Mouse (Mus musculus) thymus, adult 2 months (tissue): ENCODE data around the gene Cacna1s. TPM values are rescaled to one million over a fixed set of nuclear protein-coding genes. Genes with fewer than 3 reads are reported as not detected.

Experiments
- DNase-seq: peaks from one replicate; pipeline ENCODE4 v3.0.0; 2021
- H3K27ac ChIP-seq: fragments of 200-500 bp; 2 replicates; pipeline ENCODE4 v1.5.1; 2012; ENCODE audit warnings: low read length, control low read depth; ENCODE audit not compliant: control insufficient read depth, insufficient read depth
- H3K27me3 ChIP-seq: fragments of 200-500 bp; 2 replicates; pipeline ENCODE4 v1.6.1; 2012; ENCODE audit warnings: mild to moderate bottlenecking, low read length, moderate library complexity, mixed read lengths; ENCODE audit not compliant: control insufficient read depth, insufficient read depth
- H3K36me3 ChIP-seq: fragments of 200-500 bp; 2 replicates; pipeline ENCODE4 v1.6.1; 2012; ENCODE audit warnings: mild to moderate bottlenecking, low read length, moderate library complexity; ENCODE audit not compliant: control insufficient read depth, insufficient read depth
- H3K4me1 ChIP-seq: fragments of 200-500 bp; replicated peaks from 2 replicates; pipeline ENCODE4 v1.6.1; 2012; ENCODE audit warnings: low read length; ENCODE audit not compliant: control insufficient read depth, insufficient read depth
- H3K4me3 ChIP-seq: fragments of 200-500 bp; 2 replicates; pipeline ENCODE4 v1.5.1; 2012; ENCODE audit warnings: mild to moderate bottlenecking, low read length, control low read depth, moderate library complexity; ENCODE audit not compliant: control insufficient read depth, insufficient read depth
- CTCF ChIP-seq: fragments of 200-500 bp; IDR thresholded peaks from 2 replicates; pipeline ENCODE4 v1.5.1; 2012; ENCODE audit warnings: mild to moderate bottlenecking, control low read depth, low read length, moderate library complexity, borderline replicate concordance; ENCODE audit not compliant: control insufficient read depth, poor library complexity, insufficient read depth; ENCODE audit errors: extremely low read depth
- POLR2A ChIP-seq: fragments of 200-500 bp; IDR thresholded peaks from 2 replicates; pipeline ENCODE4 v1.6.1; 2012; ENCODE audit warnings: mild to moderate bottlenecking, low read length, control low read depth, moderate library complexity; ENCODE audit not compliant: control insufficient read depth, poor library complexity, insufficient read depth; ENCODE audit errors: extremely low read depth
- WGBS: fragments of 180-500 bp; shearing (Covaris S2); methylation state at CpG from one replicate; pipeline ENCODE4 v1.1.7; 2018; 5-methylcytosine and 5-hydroxymethylcytosine counted together
- polyA plus RNA-seq: library from polyadenylated mRNA; depleted of rRNA; stranded (reverse); fragments of >200 nt; gene quantifications from 2 replicates; pipeline ENCODE4 v1.2.3, GENCODE M21; 2012

The Cacna1s gene
- polyA plus RNA-seq, 1 experiment = 3.7 TPM

DNA sequence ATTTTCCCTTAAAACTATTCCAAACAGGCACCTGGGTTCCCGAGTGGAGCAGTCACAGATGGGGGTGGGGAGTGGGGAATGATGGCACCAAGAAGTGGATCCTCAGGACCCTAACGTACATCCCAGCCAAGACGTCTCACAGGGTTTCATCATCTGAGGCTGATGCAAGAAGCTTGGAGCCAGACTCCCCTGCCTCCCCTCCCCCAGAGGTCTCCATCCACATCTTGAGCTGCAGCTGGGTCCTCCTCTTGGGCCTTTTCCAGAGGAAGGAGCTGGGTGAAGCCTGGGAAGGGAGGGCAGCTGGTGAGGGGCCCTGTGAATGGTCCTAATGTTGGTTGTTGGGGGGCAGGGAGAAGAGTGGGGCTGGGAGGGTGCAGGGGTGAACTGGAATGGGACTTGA lies 77.6 kb downstream of the Cacna1s start:
- no peak overlapping the region for H3K27ac ChIP-seq
- H3K36me3 ChIP-seq = no peaks in the 10 kb centered on the region
- H3K4me3 ChIP-seq = no peak overlapping the region
- WGBS = 93% methylated on average over 3 of the region's 3 CpGs
- no peak for TF ChIP-seq POLR2A
- no peak for TF ChIP-seq CTCF
- no peak for DNase-seq
- H3K4me1 ChIP-seq = peaks cover 47% of the 10 kb centered on the region
- H3K27me3 ChIP-seq = no peaks in the 10 kb centered on the region

- Histone ChIP-seq H3K27me3 (no peaks in the 10 kb centered on the region), H3K4me1 (peaks cover 55% of the 10 kb centered on the region), H3K36me3 (no peaks in the 10 kb centered on the region), H3K27ac (peak within 1 kb of the TSS; percentile 94), H3K4me3 (peak within 1 kb of the TSS; percentile 97)
- TF ChIP-seq CTCF = peak; percentile 48; the same call in 1 of the 2 replicates
- TF ChIP-seq POLR2A = peak; percentile 93
- under 1% methylated on average over 41 of the region's 42 CpGs for WGBS
- DNase-seq = peak; percentile 94
Measured at GRCm38 (mm10) chr1:136130951-136131558, 78.5 kb downstream of the Cacna1s start, which contains the start of gene Kif21b. Kif21b (plus strand) TSS chr1:136131389.

DNA sequence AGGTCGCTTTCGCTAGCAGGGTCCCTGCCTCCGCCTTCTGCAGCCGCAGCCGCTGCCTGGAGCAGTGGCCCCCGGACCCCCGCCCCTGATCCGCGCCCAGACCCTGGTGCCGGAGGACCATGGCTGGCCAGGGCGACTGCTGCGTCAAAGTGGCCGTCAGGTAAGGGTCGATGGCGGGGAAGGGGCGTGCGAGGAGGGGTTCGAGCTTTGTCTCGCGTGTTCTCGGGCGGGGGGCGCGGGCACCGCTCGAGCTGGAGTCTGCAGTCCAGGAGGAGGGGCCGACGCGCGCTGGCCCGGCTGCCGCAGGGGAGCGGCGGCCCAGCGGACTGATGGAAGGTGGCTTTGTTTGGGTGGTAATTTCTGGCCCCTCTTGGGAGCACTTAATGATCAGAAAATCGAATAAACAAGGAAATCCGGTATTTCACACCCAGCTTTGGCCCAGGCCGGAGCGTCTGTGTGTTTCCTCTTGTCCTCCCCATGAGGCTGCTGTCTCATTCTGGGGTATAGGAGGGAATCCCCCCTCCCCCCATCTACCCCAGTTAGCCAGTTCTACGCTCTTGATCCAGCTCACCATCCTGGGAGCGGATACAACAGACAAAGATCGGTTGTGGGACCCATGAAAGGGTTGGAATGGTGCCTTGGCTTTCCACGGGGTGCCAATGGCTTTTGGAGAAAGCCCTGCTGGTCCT lies 79.2 kb downstream of the Cacna1s start:
- Histone ChIP-seq H3K36me3 (no peaks in the 10 kb centered on the region), H3K27ac (peak overlapping the region; percentile 94), H3K4me1 (peaks cover 58% of the 10 kb centered on the region), H3K27me3 (no peaks in the 10 kb centered on the region), H3K4me3 (peak overlapping the region; percentile 97)
- TF ChIP-seq POLR2A (no peak), CTCF (no peak)
- under 1% methylated on average over 43 of the region's 43 CpGs for WGBS
- DNase-seq = no peak

DNA sequence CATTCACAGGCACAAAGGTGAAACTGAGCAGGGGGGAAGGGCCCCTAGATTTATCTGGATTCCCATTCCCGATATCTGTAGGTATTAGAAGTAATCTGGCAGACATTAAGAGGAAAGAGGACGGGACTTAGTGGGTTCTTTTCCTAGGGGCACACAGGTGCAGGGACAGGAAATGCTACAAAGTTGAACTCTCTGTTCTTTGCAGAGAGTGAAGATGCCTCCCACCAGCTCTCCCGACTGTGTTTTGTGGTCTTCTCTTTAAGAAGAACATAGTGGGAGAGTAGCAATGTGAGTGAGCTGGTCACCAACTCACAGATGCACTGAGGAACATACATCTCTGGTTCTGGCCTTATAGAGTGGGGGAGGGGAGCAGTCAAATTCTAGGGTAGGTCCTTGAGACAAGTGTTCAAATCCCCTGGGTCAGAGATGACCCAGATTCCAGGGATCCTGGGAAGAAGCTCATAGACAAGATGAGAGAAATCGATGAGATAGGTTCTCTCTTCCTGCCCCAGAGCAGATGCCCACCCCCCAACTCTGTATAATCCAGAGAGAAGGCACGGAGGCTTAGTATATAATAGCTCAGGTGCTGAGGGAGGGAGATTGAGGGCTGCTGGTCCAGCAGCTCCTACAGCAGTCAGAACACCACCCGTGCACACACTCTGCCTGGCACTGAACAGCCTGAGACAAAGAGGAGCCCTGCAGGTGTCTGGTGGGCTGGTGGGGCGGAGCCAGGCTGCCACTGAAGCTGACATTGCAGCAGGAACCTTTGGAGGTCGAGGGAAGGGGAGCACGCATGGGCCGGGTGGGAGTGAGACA lies 80.0 kb downstream of the Cacna1s start:
- WGBS = 5% methylated on average over 10 of the region's 10 CpGs
- Histone ChIP-seq H3K27me3 (no peaks in the 10 kb centered on the region), H3K36me3 (no peaks in the 10 kb centered on the region), H3K4me3 (peak overlapping the region; percentile 97), H3K4me1 (peaks cover 64% of the 10 kb centered on the region), H3K27ac (peak overlapping the region; percentile 94)
- TF ChIP-seq POLR2A (peak; percentile 87), CTCF (0 out of 2 replicates have a peak, but pooled peaks have one; percentile 31)
- peak; percentile 86 for DNase-seq

DNA sequence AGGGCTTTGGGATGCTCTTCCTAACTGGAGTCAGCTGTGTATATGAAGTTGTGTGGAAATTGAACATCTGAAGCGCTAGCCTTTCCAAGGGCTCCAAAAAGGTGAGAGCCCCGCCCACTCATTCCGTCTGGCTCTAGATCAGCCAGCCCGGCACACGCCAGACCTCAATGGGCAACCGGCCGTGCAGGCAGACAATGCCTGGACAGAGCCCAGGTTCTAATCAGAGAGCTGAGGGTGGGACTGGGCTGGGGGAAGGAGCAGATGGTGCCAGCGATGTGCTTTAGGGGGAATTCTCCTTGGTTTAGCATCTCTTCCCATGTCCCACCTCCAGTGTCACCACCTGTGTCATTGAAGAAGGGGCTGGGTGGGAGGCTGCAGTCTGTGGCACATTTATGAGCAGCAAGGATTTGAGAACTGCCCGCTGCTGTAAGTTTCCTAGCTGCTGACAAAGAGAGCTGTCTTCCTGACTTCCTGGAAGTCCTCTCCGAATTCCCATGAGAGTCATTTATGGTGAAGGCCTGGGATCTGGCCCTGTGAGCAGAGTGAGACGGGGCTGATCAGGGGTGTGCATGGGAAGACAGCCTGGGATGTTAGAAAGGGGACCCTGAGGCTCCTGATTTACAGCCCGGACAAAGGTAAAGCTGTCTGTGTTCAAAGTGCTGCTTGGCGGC lies 81.2 kb downstream of the Cacna1s start:
- Histone ChIP-seq H3K36me3 (no peaks in the 10 kb centered on the region), H3K4me1 (peaks cover 68% of the 10 kb centered on the region), H3K27ac (peak overlapping the region; percentile 94), H3K27me3 (no peaks in the 10 kb centered on the region), H3K4me3 (peak overlapping the region; percentile 97)
- 69% methylated on average over 13 of the region's 13 CpGs for WGBS
- no peak for TF ChIP-seq CTCF
- no peak for TF ChIP-seq POLR2A
- peak; percentile 28 for DNase-seq

DNA sequence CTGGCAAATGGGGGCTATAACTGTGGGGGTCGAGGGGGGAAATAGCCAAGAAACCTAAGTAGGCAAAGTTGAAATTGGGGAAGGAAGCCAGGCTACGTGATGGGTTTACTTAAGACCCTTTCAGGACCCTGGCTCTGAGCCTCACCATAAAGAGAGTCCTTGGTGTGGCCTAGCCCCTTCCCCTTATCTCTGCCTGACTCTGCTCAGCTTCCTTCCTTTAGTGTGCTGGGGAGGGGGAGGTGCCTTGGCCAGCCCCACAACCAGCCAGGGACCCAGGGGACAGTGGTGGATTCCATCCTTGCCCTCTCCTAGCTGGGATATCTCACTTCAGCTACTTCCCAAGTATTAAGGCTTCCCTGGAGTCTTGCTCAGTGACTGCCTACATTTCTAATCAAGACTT lies 82.0 kb downstream of the Cacna1s start:
- TF ChIP-seq CTCF (no peak), POLR2A (no peak)
- peak; percentile 56 for DNase-seq
- no peaks in the 10 kb centered on the region for H3K27me3 ChIP-seq
- no peaks in the 10 kb centered on the region for H3K36me3 ChIP-seq
- peak overlapping the region; percentile 94 for H3K27ac ChIP-seq
- peak overlapping the region; percentile 97 for H3K4me3 ChIP-seq
- 13% methylated on average over 2 of the region's 2 CpGs for WGBS
- H3K4me1 ChIP-seq = peaks cover 67% of the 10 kb centered on the region
